Mouse (Mus musculus): ENCODE results near the gene Adgrv1.

DNA sequence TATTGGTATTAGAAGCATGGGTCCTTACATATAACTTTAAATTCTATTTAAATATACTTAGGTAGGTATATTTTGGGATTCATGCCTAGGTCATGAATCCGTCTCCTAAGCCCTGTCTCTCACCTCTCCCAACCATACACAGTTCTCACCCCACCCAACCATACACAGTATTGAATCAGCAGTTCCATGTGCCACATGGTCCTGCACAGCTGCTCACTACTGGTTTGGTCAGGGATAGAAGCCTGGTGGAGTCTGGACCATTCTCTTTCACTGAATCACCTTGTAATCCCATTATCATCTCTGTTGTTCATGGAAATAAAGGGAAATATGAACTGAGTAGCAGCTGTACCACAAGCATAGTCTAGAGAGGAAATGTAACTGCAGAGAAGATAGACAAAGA lies 359.1 kb downstream of the Adgrv1 start:
- TF ChIP-seq CTCF (IDR thresholded peaks at IDR 0.05), result no peak
- TF ChIP-seq EP300 (IDR thresholded peaks at IDR 0.05), result no peak
